Mouse (Mus musculus) kidney, adult 11 months (tissue): ENCODE data around the gene Sin3a.

ENCODE experiments used
- DNase-seq: peaks from one replicate; pipeline ENCODE4 v3.0.0; 2022

Sin3a gene

DNA sequence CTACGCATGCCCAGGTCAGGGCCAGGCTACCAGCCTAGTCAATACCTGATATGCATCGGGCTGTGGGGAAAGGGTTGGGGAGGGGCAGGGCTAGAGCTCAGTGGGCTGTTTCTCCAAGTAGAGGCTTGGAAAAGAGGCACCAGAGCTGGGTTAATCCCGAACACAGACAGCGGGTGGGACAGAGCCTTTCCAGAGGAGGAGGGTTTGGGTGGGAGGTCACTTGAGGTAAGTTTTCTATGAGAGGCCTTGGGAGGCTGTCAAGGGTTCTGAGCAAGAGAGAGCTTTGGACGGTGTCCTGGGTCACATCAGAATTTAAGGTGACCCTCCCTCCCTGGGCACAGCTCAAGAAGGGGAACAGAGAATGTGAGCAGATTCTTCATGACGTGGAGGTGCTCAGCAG, 66.7 kb downstream of the Sin3a start:
- no peak for DNase-seq

DNA sequence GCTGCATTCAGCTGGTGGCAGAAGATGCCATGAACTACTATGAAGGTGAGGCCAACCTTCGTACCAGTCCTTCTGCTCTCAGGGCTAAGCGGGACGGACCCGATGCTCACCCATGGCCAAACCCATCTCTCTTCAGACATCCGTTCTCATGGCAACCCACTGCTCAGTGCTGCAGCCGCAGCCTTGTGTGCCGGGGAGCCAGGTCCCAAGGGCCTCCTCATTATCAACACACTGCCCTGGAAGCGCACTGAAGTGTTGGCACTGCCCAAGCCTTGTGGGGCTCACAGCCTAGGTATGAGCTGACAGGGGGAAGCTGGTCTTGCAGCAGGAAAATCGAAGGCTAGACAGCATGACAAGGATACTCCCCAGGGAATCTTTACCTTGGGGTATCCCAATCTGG, 67.3 kb downstream of the Sin3a start:
- no peak for DNase-seq

DNA sequence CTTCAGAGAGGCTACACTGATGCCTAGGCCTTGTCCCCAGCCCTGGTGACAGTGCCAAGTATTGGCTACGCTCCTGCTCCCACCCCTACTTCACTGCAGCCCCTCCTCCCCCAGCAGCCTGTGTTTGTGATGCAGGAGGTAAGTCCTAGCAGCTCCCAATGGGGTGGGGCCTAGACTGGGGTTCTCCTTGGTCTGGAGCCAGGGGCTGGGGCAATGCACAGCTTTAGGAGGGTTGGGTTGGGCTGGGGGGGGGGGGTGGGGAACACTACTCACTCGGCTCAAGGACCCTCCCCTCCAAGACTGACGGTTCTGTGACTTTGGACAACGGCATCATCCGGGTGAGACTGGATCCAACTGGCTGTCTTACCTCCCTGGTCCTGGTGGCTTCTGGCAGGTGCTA, 67.7 kb downstream of the Sin3a start:
- no peak for DNase-seq

DNA sequence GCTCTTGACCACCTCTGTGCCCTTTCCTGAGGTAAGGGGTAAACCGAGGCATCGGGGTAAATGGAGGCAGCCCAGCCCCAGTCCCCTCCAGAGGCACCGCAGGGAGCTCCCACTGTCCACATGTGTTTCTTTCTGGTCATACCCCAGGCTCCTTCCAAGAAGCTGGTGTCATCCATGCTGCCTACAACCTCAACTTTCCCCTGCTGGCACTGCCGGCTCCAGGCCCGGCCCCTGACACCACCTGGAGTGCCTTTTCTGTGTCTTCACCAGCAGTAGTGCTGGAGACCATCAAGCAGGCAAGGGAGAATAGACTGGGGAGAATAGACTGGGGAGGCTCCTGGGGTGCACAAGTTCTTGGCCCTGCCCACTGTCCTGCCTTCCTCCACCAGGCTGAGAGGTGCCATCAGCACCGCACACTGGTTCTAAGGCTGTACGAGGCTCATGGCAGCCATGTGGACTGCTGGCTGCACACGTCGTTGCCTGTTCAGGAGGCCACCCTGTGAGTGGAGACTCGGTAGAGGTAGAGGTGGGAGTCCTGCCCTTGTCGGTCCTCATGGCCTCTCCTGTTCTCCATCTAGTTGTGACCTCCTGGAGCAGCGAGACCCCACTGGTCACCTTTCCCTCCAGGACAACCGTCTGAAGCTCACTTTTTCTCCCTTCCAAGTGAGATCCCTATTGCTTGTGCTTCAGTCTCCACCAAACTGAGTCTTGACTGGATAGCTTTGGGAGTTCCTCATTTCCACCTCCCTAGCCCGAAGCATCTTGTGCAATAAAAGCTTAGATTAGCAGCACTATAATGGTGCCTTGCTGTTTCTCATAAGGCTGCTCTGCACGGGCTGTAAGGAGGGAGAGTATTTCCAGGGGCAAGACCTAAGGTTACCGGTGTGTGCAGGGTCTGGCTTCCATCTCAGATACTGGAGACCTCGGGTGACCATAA, 69.8 kb downstream of the Sin3a start:
- DNase-seq: no peak

DNA sequence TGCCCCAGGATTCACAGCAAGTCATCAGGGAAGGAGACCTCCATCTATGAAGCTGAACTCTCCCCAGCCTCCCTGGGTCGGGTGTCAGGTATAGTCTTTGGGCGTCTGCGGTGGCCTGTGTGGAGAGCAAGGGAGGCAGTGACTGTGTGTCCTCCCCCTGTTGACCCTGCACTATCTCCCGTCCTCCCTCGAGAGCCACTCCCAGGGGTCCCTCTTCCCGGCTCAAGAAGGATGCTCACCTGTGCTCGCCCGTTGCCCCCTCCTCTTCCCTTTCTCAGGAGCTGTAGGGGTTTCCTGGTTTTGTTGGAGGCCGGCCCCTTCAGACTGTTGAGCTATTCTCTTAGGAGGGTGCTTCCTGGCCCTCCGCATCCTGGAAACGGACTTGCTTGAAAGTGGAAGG, 71.4 kb downstream of the Sin3a start:
- no peak for DNase-seq

DNA sequence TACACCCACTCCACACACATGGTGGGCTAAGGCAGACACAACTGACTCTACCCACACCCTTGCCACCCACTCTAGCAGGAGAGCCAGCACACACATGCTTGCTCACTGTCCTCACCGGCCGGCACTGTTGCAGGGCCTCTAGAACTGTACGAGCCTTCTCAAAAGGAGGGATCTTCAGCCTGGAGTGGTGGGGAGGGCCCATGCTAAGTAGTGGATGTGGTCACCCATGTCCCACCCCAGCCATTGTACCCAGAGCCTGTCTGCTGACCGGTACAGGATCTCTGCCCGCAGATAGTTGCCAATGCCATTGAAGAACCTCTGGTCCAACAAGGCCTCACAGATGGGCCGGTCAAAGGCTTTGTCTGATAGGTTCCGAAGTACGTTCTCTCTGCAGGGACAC, 73.0 kb downstream of the Sin3a start:
- no peak for DNase-seq

DNA sequence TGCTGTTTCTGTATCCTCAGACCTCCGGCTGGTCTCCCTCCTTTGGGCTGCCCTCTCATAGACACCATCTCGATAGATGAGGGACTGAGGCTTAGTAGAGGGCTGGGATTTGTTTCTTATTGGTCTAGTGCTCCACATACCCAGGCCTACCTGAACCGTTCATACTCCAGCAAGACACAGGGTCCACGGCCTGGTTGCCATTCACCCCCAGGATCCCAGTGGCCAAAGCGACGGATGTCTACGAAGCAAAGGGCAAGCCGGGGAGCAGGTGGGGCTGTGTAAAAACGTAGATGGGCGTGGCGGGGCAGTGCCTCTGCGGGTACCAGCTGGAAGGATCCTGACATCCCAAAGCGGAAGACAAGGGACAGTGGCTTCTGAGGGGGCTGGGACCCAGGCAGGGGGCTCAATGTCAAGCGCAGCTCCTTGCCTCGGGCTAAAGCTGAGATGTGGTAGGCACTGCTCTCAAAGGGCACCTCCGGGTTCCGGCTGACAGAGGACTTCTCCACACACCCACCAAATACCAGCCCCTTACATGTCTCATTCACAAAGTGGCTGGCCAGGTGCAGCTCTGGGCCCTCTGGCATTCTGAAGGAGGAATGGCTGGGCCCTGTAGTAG, 74.7 kb downstream of the Sin3a start:
- no peak for DNase-seq

DNA sequence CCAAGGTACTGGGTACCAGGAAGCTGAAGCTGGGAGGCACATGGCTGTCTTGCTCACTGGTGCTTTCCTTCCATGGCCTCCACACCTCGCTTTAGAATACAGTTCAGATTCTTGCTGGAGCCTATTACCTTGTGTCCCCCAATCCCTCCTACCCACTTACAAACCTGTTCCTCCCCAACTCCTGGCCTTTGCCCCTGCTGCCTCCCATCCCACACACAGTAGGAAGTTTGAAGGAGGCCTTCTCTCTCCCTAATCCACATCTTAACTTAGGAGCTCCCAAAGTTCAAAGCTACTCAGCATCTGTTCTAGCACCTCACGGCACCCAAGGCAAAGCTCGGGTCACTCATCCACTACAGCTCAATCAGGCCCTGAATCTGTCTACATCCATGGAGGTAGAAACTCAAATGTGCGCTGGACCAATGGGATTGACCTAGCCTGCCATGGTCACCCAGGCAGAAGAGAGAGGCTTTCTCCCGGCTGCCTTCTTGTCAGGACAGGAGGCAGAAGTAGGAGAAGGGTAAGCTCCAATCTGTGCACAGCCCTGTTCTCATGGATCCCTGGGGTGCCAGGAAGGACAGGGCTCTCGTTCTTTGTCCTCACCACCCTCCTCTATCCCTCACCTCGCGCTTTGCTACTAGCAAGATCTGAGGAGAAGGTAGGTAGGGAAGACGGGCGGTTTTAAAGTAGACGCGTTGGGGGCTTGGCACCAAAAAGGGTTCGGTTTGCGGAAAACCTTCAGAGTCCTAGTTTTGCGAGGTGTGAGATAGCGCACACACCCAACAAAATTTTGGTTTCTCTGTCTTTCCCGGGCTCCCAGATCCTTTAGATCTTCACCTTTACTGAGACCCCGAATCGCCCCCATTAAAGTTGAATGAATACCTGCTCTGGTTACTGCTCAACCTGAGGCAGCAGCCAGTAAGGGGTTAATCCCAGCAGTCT, 75.6 kb downstream of the Sin3a start:
- DNase-seq: peak; percentile 27

DNA sequence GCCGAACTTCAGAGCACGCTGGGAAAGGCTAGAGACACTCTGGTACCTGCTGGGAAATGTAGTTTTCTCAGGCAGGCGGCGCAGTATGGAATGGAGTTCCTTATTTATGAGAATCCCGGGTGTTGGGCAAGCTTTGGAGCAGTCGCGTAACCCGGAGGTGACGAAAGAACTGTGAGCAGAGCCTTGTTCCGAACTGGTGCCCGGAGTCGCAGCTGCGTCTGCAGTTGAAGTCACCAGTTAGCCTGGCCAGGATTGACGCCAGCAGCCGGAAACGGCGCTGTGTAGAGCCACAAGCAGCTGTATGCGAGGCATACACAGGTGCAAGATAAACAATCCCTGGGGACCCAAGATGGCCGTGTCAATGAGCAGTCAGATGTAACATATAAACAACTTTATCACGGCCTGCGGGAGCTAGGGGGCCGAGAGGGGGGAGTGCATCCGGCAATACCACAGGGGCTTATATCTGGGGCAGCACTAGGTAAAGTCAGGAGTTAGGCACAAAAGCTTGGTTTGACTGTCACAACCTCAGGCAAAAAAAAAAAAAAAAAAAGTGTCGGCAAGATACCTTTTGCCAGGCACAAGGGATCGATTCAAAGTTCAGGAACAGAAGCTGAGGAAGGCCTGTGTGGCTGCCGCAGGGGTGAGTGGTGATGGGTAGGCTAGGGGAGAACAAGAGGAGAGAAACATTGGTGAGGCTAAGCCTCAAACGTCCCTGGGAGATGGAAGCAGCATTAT, 76.5 kb downstream of the Sin3a start, which contains the start of gene Neil1:
Gene Neil1, minus strand, starts transcription at position 162 of the 735 bp plus-strand sequence.
- peak; percentile 93 for DNase-seq

DNA sequence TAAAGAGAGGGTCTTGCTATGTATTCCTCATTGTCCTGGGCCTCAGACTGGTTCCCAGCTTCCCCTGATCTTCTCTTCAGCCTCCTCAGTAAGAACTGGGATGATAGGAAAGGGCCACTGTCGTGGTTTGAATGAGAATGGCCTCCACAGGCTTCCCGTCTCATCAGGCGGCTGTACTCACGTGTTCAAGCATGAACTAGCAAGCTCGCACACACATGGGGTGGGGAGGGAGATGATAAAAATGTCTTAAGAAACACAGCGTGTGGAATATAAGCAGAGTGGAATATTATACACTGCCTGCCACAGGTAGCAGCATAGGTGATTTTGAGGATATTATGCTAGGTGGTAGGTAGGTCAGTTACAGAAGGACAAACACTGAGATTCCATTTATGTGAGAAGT, 77.2 kb downstream of the Sin3a start:
- no peak for DNase-seq

DNA sequence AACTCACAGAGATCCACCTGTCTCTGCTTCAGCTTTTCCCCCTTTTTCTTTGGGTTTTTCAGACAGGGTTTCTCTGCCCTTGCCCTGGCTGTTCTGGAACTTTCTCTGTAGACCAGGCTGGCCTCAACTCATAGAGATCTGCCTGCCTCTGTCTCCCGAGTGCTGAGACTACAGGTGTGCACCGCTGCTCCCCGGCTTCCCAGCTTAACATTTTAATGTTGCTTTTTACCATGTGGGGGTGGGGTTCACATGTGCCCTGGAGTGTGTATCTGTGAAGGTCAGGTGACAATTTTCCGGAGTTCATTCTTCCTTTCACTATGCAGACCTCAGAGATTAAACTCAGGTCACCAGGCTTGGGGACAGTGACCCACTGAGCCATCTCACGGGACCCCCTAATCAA, 78.4 kb downstream of the Sin3a start:
- DNase-seq: no peak

DNA sequence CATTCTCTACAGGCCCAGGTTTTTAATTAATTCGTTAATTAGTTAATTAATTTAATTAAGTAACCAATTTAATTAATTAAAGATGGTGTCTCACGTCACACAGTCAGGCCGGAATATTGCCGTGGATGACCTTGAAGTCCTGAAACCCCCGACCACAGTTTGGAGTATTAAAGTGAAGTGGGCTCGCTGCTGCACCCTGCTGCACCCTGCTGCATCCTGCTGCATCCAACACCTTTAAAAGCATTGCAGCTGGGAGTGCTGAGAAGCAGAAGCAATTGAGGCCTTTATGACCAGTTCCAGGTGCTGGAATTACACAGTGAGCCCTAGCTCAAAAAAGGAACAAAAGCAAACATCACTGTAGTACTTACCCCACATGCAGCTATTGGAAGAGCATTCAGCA, 80.5 kb downstream of the Sin3a start:
- DNase-seq: no peak

DNA sequence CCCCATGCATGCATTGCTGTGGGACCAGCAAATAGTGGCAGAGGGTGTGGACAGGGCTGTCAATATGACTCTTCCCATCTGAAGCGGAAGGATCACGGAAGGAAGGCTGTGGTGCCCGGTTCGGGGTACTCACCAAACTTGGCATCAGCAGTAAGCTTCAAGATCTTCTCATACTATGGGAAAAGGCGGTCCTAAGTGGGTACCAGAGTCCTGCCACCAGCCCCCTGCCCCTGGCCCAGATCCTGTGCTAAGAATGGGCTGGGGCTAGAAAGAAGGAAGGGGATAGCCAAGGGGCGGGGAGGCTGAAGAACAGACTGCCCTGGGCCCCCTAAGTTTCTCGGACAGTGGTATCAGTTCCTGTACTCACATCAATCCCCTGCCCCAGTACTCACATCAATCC, 84.5 kb downstream of the Sin3a start:
- DNase-seq: no peak

DNA sequence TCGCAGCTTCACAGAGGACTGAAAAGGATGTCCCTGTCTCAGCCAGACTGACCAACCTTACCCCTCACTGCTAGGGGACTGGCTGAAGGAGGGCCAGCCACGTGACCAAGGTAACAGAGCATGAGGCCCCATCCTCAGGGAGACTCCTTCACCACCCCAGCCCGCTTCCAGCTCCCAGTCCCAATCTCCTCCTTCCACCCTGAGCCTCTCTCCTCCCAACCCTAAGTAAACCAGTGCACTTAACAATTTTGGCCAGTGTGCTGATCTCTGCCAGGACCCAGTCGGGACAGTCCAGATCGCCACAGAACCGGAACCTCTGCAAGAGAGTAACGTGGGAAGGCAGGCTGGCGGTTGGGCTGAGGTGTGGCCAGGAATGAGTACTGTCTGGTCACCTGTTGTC, 85.0 kb downstream of the Sin3a start:
- no peak for DNase-seq

DNA sequence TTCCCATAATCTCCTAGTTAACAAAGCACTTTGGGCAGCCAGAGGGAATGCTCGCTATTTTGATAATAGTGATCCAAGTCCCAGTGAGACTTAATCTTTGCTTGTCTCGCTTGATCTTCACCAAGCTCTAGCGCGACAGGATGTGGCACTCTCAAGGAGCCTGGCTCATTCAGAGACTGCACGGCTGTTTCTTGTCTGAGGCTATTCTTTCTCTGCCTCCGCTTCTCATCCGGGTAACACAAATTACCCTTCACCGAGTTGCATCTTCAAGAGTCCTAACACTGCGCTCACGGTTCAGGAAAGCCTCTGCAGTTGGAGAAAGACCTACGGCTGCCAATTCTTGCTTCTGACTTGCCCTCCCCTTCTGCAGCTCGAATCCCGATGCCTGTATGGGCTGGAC, 85.7 kb downstream of the Sin3a start:
- no peak for DNase-seq

DNA sequence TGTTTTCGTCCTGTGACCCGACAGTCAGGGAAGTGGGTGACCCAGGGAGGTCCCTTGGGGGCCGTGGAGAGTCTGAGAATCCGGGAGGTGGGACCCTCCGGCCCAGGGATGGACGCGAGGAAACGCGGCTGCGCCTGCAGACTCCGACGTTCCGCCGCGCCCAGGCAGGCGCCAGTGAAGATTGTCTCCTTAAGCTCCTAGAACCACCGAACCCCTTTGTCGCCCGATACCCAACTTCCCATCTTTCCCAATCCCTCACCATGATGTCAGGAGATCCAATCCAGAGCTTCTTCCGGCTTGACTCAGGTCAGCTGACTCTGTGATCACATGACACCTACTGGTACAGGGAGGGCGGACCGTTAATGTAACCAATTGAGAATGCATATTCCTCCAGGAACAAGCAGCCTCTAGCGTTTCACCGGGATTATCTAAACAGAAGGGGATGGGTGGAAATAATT, 86.2 kb downstream of the Sin3a start, which contains the start of gene Commd4:
Gene Commd4, minus strand, starts transcription at position 319 of the 458 bp plus-strand sequence.
- DNase-seq: peak; percentile 92

DNA sequence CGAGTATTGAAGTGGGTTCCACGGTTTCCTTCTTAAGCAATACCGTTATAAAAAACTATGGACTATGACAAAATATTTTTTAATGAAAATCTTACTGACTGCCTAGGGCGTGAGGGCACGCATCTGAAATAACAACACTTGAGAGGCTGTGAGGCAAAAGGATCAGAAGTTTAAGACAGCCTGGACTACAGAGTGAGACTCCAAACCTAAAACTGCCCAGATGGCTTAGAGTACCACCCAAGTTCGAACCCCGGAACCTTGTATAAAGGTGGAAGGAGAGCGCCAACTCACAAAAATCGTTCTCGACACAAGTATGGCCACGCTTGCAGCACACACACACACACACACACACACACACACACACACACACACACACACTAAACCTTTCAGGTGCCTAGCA, 86.7 kb downstream of the Sin3a start:
- DNase-seq: no peak

DNA sequence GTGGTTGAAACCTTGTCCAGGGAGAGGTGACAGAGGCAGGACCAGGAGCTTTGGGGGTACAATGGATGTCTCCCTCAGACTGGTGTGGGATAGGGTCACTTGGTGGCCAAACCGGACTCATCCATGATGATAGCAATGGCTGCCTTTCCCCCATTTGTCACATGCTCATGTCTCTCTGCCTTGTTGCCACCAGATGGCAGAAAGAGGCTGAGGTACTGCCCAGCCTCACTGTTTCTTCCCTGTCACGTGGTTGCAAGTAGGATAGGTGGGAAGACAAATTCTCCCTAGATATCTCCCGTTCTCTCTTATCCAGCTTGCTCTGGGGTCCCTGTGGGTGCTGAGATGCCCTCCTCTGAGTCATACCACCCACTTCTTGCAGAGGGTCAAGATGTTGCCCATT, 90.7 kb downstream of the Sin3a start:
- no peak for DNase-seq

DNA sequence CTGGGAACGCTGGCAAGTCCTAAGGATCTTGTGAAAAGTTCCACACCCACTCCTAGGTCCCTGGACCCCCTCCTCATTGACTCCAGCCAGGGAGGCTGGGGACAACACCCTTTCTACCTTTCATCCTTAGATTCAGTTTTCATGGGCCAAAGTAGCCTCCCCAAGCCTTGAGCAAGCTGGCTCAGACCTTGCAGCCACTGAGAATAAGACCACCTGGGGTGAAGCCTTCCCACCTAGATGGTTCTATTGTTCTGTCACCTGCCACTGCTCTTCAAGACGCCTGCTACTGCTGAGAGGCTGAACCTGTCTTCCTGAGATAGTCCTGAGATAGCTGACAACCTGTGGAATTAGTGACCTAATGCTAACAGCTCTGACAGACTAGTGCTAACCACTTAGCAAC, 91.3 kb downstream of the Sin3a start:
- no peak for DNase-seq

DNA sequence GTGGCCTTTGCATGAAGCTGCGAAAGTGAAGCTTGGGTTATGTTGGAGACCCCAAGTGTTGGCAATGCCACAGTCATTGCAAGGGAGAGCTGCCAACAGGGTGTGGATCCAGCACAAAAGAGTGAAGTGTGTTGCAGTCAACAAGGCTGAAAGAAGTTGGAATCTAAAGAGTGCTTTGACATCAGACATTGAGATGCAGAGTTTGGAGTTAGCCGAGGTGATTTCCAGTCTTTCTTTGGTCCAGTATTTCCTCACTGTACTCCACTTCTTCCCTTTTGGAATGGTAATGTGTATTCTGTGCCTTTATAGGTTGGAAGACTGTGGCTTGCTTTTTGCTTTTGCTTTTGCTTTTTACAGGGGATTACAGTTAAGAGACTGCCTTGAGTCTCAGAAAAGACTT, 94.3 kb downstream of the Sin3a start:
- DNase-seq: no peak

DNA sequence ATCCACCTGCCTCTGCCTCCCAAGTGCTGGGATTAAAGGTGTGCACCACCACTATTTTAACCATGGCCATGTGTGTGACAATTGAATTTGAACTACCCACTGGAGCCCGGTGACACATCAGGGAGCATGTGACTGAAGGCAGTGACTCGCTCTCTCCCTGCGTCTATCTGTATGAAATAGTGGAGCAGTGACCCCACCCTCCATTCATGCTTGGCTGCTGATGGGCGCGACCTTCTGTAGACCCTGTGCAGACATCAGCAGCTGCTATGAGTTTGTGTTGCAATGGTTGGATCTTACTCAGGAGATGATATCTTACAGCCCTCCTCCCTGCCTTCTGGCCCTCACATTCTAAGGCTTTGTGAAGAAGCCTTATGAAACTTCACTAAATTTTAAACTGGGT, 96.6 kb downstream of the Sin3a start:
- no peak for DNase-seq
